In genomic region chr11:108593207-108593958, GRCm38 (mm10) we compare ENCODE assay signal across 24 mouse cellular contexts.
DNase-seq lines count a peak whose midpoint lies in the region; ATAC-seq and TF ChIP-seq lines count a peak whose summit lies in the region.
"Had no signal": no experiment of that assay in that cellular context is flagged by ENCODE, and none has a peak within 500 bp of the region (broad histone marks: within the 10 kb centered on the region; RNA-seq: fewer than 3 reads in every experiment).

No protein-coding gene starts in this region.

- dilution Hi-C loops in CH12.LX (cut with MboI; ENCODE audit: extremely low pct_ligation_motif_present, extremely low pct_unique_long_range_greater_than_20kb, low sequenced_read_pairs), result no loop called here

- H3K4me2 ChIP-seq in heart, embryonic 13.5 days, result no peak overlapping the region
- no peak overlapping the region for H3K4me2 ChIP-seq in heart, postnatal 0 days (ENCODE audit: low read depth, low read length)
- H3K4me2 ChIP-seq in CH12.LX (ENCODE audit: insufficient read depth, low read depth, poor library complexity, severe bottlenecking), result peak overlapping the region; percentile 70
- H3K4me2 ChIP-seq: embryonic facial prominence, embryonic 13.5 days; embryonic facial prominence, embryonic 15.5 days; forebrain, embryonic 12.5 days had no signal

- no peaks in the 10 kb centered on the region for H3K36me3 ChIP-seq in heart, embryonic 13.5 days
- no peaks in the 10 kb centered on the region; the same call in 1 of the 2 replicates for H3K36me3 ChIP-seq in heart, postnatal 0 days (replicated peaks; ENCODE audit: control insufficient read depth, insufficient read depth, low read length)
- H3K36me3 ChIP-seq in heart, adult 2 months (ENCODE audit: control insufficient read depth, insufficient read depth, low read length), result no peaks in the 10 kb centered on the region
- H3K36me3 ChIP-seq in CH12.LX (replicated peaks in 1 of 2; ENCODE audit: control insufficient read depth in 1 of 2, insufficient read depth in 1 of 2, low read length in 1 of 2), result no peaks in the 10 kb centered on the region
- H3K36me3 ChIP-seq: embryonic facial prominence, embryonic 15.5 days; forebrain, embryonic 10.5 days had no signal

- no peak for DNase-seq in heart, postnatal 10 days
- DNase-seq in heart, postnatal 0 days (ENCODE audit: low spot score), result no peak
- DNase-seq in heart, adult 2 months, result no peak
- DNase-seq in CH12.LX (ENCODE audit: extremely low read depth), result peak; percentile 92
- DNase-seq: adrenal gland, adult 2 months; adrenal gland, postnatal 10 days; adrenal gland, postnatal 25 days; B cell, adult 2 months; cerebellum, adult 11 months; cerebellum, adult 18-20 months; cerebellum, adult 8-10 months; cerebellum, adult 9-11 months; cerebellum, postnatal 14 days; cerebellum, postnatal 36 days; embryo, embryonic 11 days had no signal

- TF ChIP-seq RAD21 in CH12.LX (IDR thresholded peaks at IDR 0.05; ENCODE audit: low read depth, low read length), result peak; percentile 59

- no peak overlapping the region for H3K9ac ChIP-seq in heart, embryonic 13.5 days
- H3K9ac ChIP-seq in heart, postnatal 0 days (replicated peaks; ENCODE audit: low read depth, low read length), result no peak overlapping the region
- H3K9ac ChIP-seq in heart, adult 2 months (ENCODE audit: low read depth, low read length), result no peak overlapping the region
- peak overlapping the region; percentile 39; the same call in 1 of the 2 replicates for H3K9ac ChIP-seq in CH12.LX (ENCODE audit: insufficient read depth, low read depth)
- H3K9ac ChIP-seq: embryonic facial prominence, embryonic 13.5 days; embryonic facial prominence, embryonic 15.5 days; forebrain, embryonic 12.5 days had no signal

- in situ Hi-C loops in CH12.LX (cut with MboI; ENCODE audit: low pct_ligation_motif_present, low pct_unique_long_range_greater_than_20kb, low sequenced_read_pairs), result loop anchor here (10.0 to 25.0 kb wide), 2 partner anchors 139 to 594 kb away; no protein-coding TSS in a partner anchor

- no peak for TF ChIP-seq CTCF in heart, postnatal 0 days (IDR thresholded peaks at IDR 0.05; ENCODE audit: low read depth)
- TF ChIP-seq CTCF in heart, adult 2 months (IDR thresholded peaks at IDR 0.05), result no peak
- peak in 1 of 2 experiments; percentile 64; a peak in 2 of 4 replicates for TF ChIP-seq CTCF in CH12.LX (conservative IDR thresholded peaks at IDR 0.05 in 1 of 2, IDR thresholded peaks at IDR 0.05 in 1 of 2; ENCODE audit: low read depth in 2 of 2, low read length in 2 of 2)

- no peaks in the 10 kb centered on the region for H3K79me2 ChIP-seq in heart, adult 2 months (replicated peaks; ENCODE audit: control insufficient read depth, insufficient read depth, low read length)
- H3K79me2 ChIP-seq in CH12.LX (replicated peaks; ENCODE audit: control insufficient read depth, extremely low read depth, insufficient read depth, poor library complexity, severe bottlenecking), result no peaks in the 10 kb centered on the region

- no peak for TF ChIP-seq EP300 in heart, postnatal 0 days (IDR thresholded peaks at IDR 0.05; ENCODE audit: low read depth)
- TF ChIP-seq EP300 in heart, adult 2 months (IDR thresholded peaks at IDR 0.05; ENCODE audit: insufficient read depth, low read depth, low read length), result no peak
- TF ChIP-seq EP300 in CH12.LX (IDR thresholded peaks at IDR 0.05; ENCODE audit: low read length), result peak; percentile 91

- intact Hi-C loops in heart, postnatal 10 days (cut with DNase I), result no loop called here
- intact Hi-C loops in heart, adult 2 months (cut with DNase I), result no loop called here

- 0 out of 2 replicates have a peak overlapping the region, but pooled peaks have one; percentile 38 for H3K27ac ChIP-seq in heart, embryonic 13.5 days (replicated peaks)
- H3K27ac ChIP-seq in heart, postnatal 0 days (ENCODE audit: low read depth), result peak overlapping the region; percentile 5; the same call in 1 of the 2 replicates
- H3K27ac ChIP-seq in heart, adult 2 months, result no peak overlapping the region
- H3K27ac ChIP-seq in CH12.LX (ENCODE audit: insufficient read depth, low read depth), result peak overlapping the region; percentile 79
- H3K27ac ChIP-seq: embryonic facial prominence, embryonic 13.5 days; embryonic facial prominence, embryonic 15.5 days; forebrain, embryonic 10.5 days; forebrain, embryonic 12.5 days had no signal

- 54% methylated on average over 5 of the region's 5 CpGs for WGBS in heart, embryonic 13.5 days
- 58% methylated on average over 5 of the region's 5 CpGs for WGBS in heart, postnatal 0 days
- 37% methylated on average over 5 of the region's 5 CpGs for WGBS in heart, adult 2 months

- TF ChIP-seq POLR2A in heart, adult 2 months (IDR thresholded peaks at IDR 0.05; ENCODE audit: insufficient read depth, low read depth, low read length), result no peak
- TF ChIP-seq POLR2A in CH12.LX (IDR thresholded peaks at IDR 0.05; ENCODE audit: low read depth, low read length), result no peak

- H3K4me1 ChIP-seq in heart, embryonic 13.5 days, result no peaks in the 10 kb centered on the region
- H3K4me1 ChIP-seq in heart, postnatal 0 days (ENCODE audit: control insufficient read depth, insufficient read depth), result no peaks in the 10 kb centered on the region
- no peaks in the 10 kb centered on the region; the same call in none of the 2 replicates for H3K4me1 ChIP-seq in heart, adult 2 months (ENCODE audit: control insufficient read depth, insufficient read depth, low read length)
- H3K4me1 ChIP-seq in CH12.LX (ENCODE audit: control insufficient read depth in 1 of 2, insufficient read depth in 2 of 2), result peaks cover 7 to 43% of the 10 kb centered on the region in 2 experiments; a peak in 3 of 4 replicates
- H3K4me1 ChIP-seq: embryonic facial prominence, embryonic 13.5 days; embryonic facial prominence, embryonic 15.5 days had no signal

- no peaks in the 10 kb centered on the region for H3K27me3 ChIP-seq in heart, embryonic 13.5 days (replicated peaks)
- no peaks in the 10 kb centered on the region for H3K27me3 ChIP-seq in heart, postnatal 0 days (ENCODE audit: control insufficient read depth, insufficient read depth, low read length)
- no peaks in the 10 kb centered on the region for H3K27me3 ChIP-seq in heart, adult 2 months (ENCODE audit: control insufficient read depth, insufficient read depth, low read length)
- no peaks in the 10 kb centered on the region for H3K27me3 ChIP-seq in CH12.LX (replicated peaks)
- H3K27me3 ChIP-seq: embryonic facial prominence, embryonic 13.5 days; embryonic facial prominence, embryonic 15.5 days; forebrain, embryonic 12.5 days had no signal

- H3K4me3 ChIP-seq in heart, embryonic 13.5 days, result no peak overlapping the region
- no peak overlapping the region for H3K4me3 ChIP-seq in heart, postnatal 0 days (ENCODE audit: low read depth, low read length)
- H3K4me3 ChIP-seq in heart, adult 2 months, result no peak overlapping the region
- H3K4me3 ChIP-seq in CH12.LX (replicated peaks in 1 of 3; ENCODE audit: low read depth in 2 of 3, low read length in 2 of 3, poor library complexity in 1 of 3), result no peak overlapping the region
- H3K4me3 ChIP-seq: embryonic facial prominence, embryonic 13.5 days; embryonic facial prominence, embryonic 15.5 days; erythroblast, embryonic 14.5 days; forebrain, embryonic 10.5 days; forebrain, embryonic 12.5 days had no signal

- no peaks in the 10 kb centered on the region for H3K9me3 ChIP-seq in heart, embryonic 13.5 days
- no peaks in the 10 kb centered on the region for H3K9me3 ChIP-seq in heart, postnatal 0 days (replicated peaks; ENCODE audit: control insufficient read depth, low read length)
- no peaks in the 10 kb centered on the region for H3K9me3 ChIP-seq in CH12.LX (replicated peaks; ENCODE audit: low read length)
- H3K9me3 ChIP-seq: embryonic facial prominence, embryonic 13.5 days; embryonic facial prominence, embryonic 15.5 days; forebrain, embryonic 10.5 days; forebrain, embryonic 12.5 days had no signal

- ATAC-seq in heart, embryonic 13.5 days (ENCODE audit: extremely low read depth, insufficient number of reproducible peaks, low FRiP score, low TSS enrichment), result no peak
- ATAC-seq in heart, postnatal 0 days (ENCODE audit: insufficient read depth, low read depth), result no peak
- ATAC-seq: CD4-positive, CD25-positive, alpha-beta regulatory T cell, adult 4 months; forebrain, embryonic 14.5 days; forebrain, embryonic 16.5 days had no signal

TF ChIP-seq in CH12.LX, 34 proteins besides CTCF, POLR2A, EP300 and RAD21:
- TF ChIP-seq CHD2 (IDR thresholded peaks at IDR 0.05; ENCODE audit: low read length) (peak; percentile 74), POLR2AphosphoS2 (IDR thresholded peaks at IDR 0.05; ENCODE audit: low read depth, low read length) (no peak), ELF1 (IDR thresholded peaks at IDR 0.05; ENCODE audit: low read depth, low read length) (peak; percentile 21; the same call in 1 of the 2 replicates), SMC3 (IDR thresholded peaks at IDR 0.05; ENCODE audit: low read depth, low read length) (peak; percentile 64), ETS1 (conservative IDR thresholded peaks at IDR 0.05; ENCODE audit: low read depth, low read length) (peak; percentile 71; the same call in 1 of the 2 replicates), JUN (IDR thresholded peaks at IDR 0.05; ENCODE audit: insufficient read depth, low read depth, low read length) (peak; percentile 64; the same call in 1 of the 2 replicates), MXI1 (IDR thresholded peaks at IDR 0.05; ENCODE audit: low read depth, low read length) (no peak; the same call in 1 of the 2 replicates), JUND (conservative IDR thresholded peaks at IDR 0.05; ENCODE audit: low read depth, low read length) (peak; percentile 62), MEF2A (IDR thresholded peaks at IDR 0.05; ENCODE audit: borderline replicate concordance, low read depth, low read length) (peak; percentile 71; the same call in 1 of the 2 replicates), TBP (conservative IDR thresholded peaks at IDR 0.05; ENCODE audit: low read depth, low read length) (0 out of 2 replicates have a peak, but pooled peaks have one; percentile 38), RCOR1 (conservative IDR thresholded peaks at IDR 0.05; ENCODE audit: low read depth, low read length) (peak; percentile 85; the same call in 1 of the 2 replicates), KAT2A (IDR thresholded peaks at IDR 0.05; ENCODE audit: insufficient replicate concordance, low read length) (0 out of 2 replicates have a peak, but pooled peaks have one; percentile 49), MAFK (IDR thresholded peaks at IDR 0.05; ENCODE audit: insufficient replicate concordance, low read length) (peak; percentile 42; the same call in 1 of the 2 replicates), MYC (IDR thresholded peaks at IDR 0.05; ENCODE audit: low read depth, low read length) (peak; percentile 58), MAX (IDR thresholded peaks at IDR 0.05; ENCODE audit: low read length) (no peak; the same call in 1 of the 2 replicates), CHD1 (IDR thresholded peaks at IDR 0.05; ENCODE audit: low read depth, low read length) (no peak), BHLHE40 (IDR thresholded peaks at IDR 0.05; ENCODE audit: low read depth, low read length) (peak; percentile 32; the same call in 1 of the 2 replicates), IRF4 (IDR thresholded peaks at IDR 0.05; ENCODE audit: low read depth, low read length) (peak; percentile 96), SIN3A (IDR thresholded peaks at IDR 0.05; ENCODE audit: low read length) (0 out of 2 replicates have a peak, but pooled peaks have one; percentile 63)
